Mouse (Mus musculus): ENCODE results near the gene Acox1. TPM values are rescaled to one million over a fixed set of nuclear protein-coding genes. Genes with fewer than 3 reads are reported as not detected.

Acox1 gene
- total and polyA plus RNA-seq, 3 experiments = 17.1 to 21.0 (median 20.4) TPM

DNA sequence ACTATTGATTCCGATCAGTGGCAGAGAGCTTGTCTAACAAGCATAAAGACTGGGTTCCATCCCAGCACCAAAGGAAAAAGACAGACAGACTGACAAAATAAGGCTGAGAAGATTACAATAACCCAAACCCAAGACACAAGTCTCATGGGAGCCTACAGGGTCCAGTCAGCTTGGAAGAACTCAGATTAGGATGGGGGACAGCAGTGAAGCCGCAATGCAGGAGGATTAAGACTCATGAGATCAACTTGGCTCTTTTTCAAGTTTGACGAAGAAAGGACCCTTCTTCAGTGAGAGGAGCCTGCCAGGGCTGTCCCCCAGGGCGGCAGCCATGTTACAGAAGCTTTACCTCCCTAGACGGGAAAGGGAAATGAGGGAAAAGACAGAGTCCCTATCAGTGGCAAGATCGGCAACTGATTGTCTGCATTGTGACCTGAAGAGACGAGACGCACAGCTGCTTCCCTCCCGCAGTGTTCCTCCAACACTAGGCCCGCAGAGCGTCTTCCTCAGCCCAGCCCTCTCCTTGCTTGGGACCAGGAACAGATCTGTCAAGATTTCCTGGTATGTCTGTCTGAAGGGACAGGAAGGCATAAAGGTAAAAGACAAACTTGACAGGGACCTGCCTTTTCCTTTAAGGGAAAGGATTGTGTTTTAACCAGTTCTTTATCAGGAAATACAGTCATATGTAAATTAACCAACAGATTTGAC is 11.5 kb downstream of the Acox1 start:
- H3K27ac ChIP-seq (ENCODE audit: insufficient read depth, low read depth) = no peak overlapping the region

GRCm38 (mm10) chr11:116186360-116186759 is 12.5 kb downstream of the Acox1 start:
- TF ChIP-seq RCOR1 (conservative IDR thresholded peaks at IDR 0.05; ENCODE audit: low read depth, low read length) = no peak
- no peak for TF ChIP-seq MAFK (IDR thresholded peaks at IDR 0.05; ENCODE audit: insufficient replicate concordance, low read length)
- TF ChIP-seq BHLHE40 (IDR thresholded peaks at IDR 0.05; ENCODE audit: low read depth, low read length) = no peak
- no peak for TF ChIP-seq POLR2A (IDR thresholded peaks at IDR 0.05; ENCODE audit: low read depth, low read length)
- TF ChIP-seq EP300 (IDR thresholded peaks at IDR 0.05; ENCODE audit: low read length) = no peak
- no peak for TF ChIP-seq MYC (IDR thresholded peaks at IDR 0.05; ENCODE audit: low read depth, low read length)
- no peak for TF ChIP-seq SIN3A (IDR thresholded peaks at IDR 0.05; ENCODE audit: low read length)
- H3K4me3 ChIP-seq (replicated peaks in 1 of 3; ENCODE audit: low read depth in 2 of 3, low read length in 2 of 3, poor library complexity in 1 of 3) = no peak overlapping the region
- H3K36me3 ChIP-seq (replicated peaks in 1 of 2; ENCODE audit: control insufficient read depth in 1 of 2, insufficient read depth in 1 of 2, low read length in 1 of 2) = peaks cover 61 to 93% of the 10 kb centered on the region in 2 experiments
- H3K4me2 ChIP-seq (ENCODE audit: insufficient read depth, low read depth, poor library complexity, severe bottlenecking) = no peak overlapping the region
- H3K79me2 ChIP-seq (replicated peaks; ENCODE audit: control insufficient read depth, extremely low read depth, insufficient read depth, poor library complexity, severe bottlenecking) = peaks cover 3% of the 10 kb centered on the region; the same call in 1 of the 2 replicates
- H3K27ac ChIP-seq (ENCODE audit: insufficient read depth, low read depth) = no peak overlapping the region
- dilution Hi-C loops (cut with MboI; ENCODE audit: extremely low pct_ligation_motif_present, extremely low pct_unique_long_range_greater_than_20kb, low sequenced_read_pairs) = no loop called here
- no peak overlapping the region for H3K9ac ChIP-seq (ENCODE audit: insufficient read depth, low read depth)
- H3K9me3 ChIP-seq (replicated peaks; ENCODE audit: low read length) = no peaks in the 10 kb centered on the region
- H3K4me1 ChIP-seq (ENCODE audit: control insufficient read depth in 1 of 2, insufficient read depth in 2 of 2) = no peaks in the 10 kb centered on the region
- in situ Hi-C loops (cut with MboI; ENCODE audit: low pct_ligation_motif_present, low pct_unique_long_range_greater_than_20kb, low sequenced_read_pairs) = no loop called here
- DNase-seq (ENCODE audit: extremely low read depth) = no peak
- no peaks in the 10 kb centered on the region for H3K27me3 ChIP-seq (replicated peaks)

More for the DNA sequence above, 11.5 kb downstream of the Acox1 start:
- dilution Hi-C loops (cut with MboI; ENCODE audit: extremely low pct_ligation_motif_present, extremely low pct_unique_long_range_greater_than_20kb, low sequenced_read_pairs) = no loop called here
- TF ChIP-seq ZKSCAN1 (IDR thresholded peaks at IDR 0.05; ENCODE audit: borderline replicate concordance, low read depth, low read length) (no peak), TBP (conservative IDR thresholded peaks at IDR 0.05; ENCODE audit: low read depth, low read length) (no peak), UBTF (IDR thresholded peaks at IDR 0.05; ENCODE audit: low read depth, low read length) (no peak), RCOR1 (conservative IDR thresholded peaks at IDR 0.05; ENCODE audit: low read depth, low read length) (no peak), MEF2A (IDR thresholded peaks at IDR 0.05; ENCODE audit: borderline replicate concordance, low read depth, low read length) (no peak), MAFK (IDR thresholded peaks at IDR 0.05; ENCODE audit: insufficient replicate concordance, low read length) (no peak), SMC3 (IDR thresholded peaks at IDR 0.05; ENCODE audit: low read depth, low read length) (no peak), TCF12 (IDR thresholded peaks at IDR 0.05; ENCODE audit: low read depth, low read length) (no peak), ZMIZ1 (IDR thresholded peaks at IDR 0.05; ENCODE audit: low read depth, low read length) (no peak), ZC3H11A (IDR thresholded peaks at IDR 0.05; ENCODE audit: low read depth, low read length) (no peak), MXI1 (IDR thresholded peaks at IDR 0.05; ENCODE audit: low read depth, low read length) (no peak), NELFE (IDR thresholded peaks at IDR 0.05; ENCODE audit: low read depth, low read length) (no peak), ELF1 (IDR thresholded peaks at IDR 0.05; ENCODE audit: low read depth, low read length) (no peak), SIN3A (IDR thresholded peaks at IDR 0.05; ENCODE audit: low read length) (no peak), KAT2A (IDR thresholded peaks at IDR 0.05; ENCODE audit: insufficient replicate concordance, low read length) (no peak), RAD21 (IDR thresholded peaks at IDR 0.05; ENCODE audit: low read depth, low read length) (no peak), PAX5 (IDR thresholded peaks at IDR 0.05; ENCODE audit: low read length) (no peak)
- Histone ChIP-seq H3K36me3 (replicated peaks in 1 of 2; ENCODE audit: control insufficient read depth in 1 of 2, insufficient read depth in 1 of 2, low read length in 1 of 2) (peaks cover 56 to 89% of the 10 kb centered on the region in 2 experiments), H3K79me2 (replicated peaks; ENCODE audit: control insufficient read depth, extremely low read depth, insufficient read depth, poor library complexity, severe bottlenecking) (peaks cover 3% of the 10 kb centered on the region; the same call in 1 of the 2 replicates), H3K4me2 (ENCODE audit: insufficient read depth, low read depth, poor library complexity, severe bottlenecking) (no peak overlapping the region), H3K4me1 (ENCODE audit: control insufficient read depth in 1 of 2, insufficient read depth in 2 of 2) (no peaks in the 10 kb centered on the region), H3K4me3 (replicated peaks in 1 of 3; ENCODE audit: low read depth in 2 of 3, low read length in 2 of 3, poor library complexity in 1 of 3) (no peak overlapping the region), H3K9ac (ENCODE audit: insufficient read depth, low read depth) (no peak overlapping the region), H3K27me3 (replicated peaks) (no peaks in the 10 kb centered on the region), H3K9me3 (replicated peaks; ENCODE audit: low read length) (no peaks in the 10 kb centered on the region)
- in situ Hi-C loops (cut with MboI; ENCODE audit: low pct_ligation_motif_present, low pct_unique_long_range_greater_than_20kb, low sequenced_read_pairs) = no loop called here
- DNase-seq (ENCODE audit: extremely low read depth) = no peak
